Mouse (Mus musculus) brain, embryonic 18.5 days (tissue): ENCODE measurements around the gene Chchd6.

Experiments
- DNase-seq: peaks from one replicate; pipeline ENCODE4 v3.0.0-alpha.2; 2012; ENCODE audit warnings: low read depth, low spot score

The Chchd6 gene

DNA sequence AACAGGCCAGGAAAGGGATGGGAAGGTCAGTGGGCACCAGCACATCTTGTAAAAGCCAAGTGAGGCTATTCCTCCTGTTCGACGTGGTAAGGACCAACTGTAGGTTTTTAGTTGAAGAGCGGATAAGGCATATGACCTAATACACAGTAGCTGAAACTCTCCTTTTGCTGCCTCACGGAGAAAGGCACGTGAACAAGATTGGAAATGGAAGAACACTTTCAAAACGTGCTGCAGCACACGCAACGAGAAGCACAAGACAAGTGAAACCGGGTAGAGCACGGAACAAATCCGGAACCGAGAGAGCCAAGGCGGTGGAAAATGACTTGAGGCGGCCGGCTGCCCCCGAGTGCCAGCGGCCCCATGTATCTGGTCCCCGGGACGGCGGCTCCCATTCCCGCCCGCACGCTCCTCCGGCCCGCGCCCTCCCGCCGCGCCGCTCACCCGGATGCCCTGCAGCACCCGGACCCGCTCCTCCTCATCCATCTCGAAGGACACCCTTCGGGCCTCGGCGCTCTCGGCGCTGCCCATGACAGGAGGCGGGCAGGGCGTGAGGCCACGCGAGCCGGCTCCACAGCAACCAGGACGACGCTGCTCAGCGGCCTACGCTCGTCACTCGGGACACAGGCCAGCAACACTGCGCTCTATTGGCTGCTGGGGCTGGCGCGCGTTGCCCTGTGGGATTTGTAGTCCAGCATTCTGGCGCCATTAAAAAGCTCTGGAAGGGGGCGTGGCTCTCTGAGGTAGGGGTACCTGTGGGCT lies at the start of gene Chchd6:
Gene Chchd6 (minus strand): TSS at position 635 of the 759 bp plus-strand sequence.
- peak; percentile 87 for DNase-seq

DNA sequence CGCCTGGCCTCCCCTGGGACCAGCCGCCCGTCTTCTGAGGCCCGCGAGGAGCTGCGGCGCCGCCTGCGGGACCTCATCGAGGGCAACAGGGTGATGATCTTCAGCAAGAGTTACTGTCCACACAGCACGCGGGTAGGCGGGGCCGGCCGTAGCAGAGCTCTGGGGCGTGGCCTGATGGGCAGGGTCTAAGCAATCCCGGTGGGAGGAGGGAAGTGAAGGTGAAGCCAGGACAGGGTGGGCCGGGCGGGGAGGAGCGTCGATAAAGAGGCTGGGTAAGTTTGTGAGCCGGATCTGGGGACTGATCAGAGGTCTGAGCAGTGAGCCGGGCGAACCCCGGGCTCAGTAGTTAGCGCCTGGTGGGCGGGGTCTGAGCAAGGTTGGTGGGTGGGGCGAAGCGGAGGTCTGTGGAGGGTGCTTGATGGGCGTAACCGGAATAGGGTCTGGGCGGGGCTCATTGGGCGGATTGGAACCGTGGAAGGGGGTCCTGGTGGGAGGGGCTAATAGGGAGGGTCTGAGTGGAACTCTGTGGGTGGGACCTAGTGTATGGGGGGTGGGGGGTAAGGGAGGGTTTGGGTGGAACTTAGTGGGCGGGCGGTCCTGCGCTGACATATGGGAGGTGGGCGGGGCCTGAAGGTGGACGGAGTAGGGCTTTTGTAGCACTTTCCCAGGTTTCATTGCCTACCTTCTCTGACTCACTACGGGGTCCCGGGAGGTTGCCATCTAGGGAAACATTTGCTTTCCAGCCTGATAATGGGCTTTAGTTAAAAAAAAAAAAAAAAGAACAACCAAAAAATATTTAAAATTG lies 49.0 kb upstream of the Chchd6 start:
- peak; percentile 67 for DNase-seq

DNA sequence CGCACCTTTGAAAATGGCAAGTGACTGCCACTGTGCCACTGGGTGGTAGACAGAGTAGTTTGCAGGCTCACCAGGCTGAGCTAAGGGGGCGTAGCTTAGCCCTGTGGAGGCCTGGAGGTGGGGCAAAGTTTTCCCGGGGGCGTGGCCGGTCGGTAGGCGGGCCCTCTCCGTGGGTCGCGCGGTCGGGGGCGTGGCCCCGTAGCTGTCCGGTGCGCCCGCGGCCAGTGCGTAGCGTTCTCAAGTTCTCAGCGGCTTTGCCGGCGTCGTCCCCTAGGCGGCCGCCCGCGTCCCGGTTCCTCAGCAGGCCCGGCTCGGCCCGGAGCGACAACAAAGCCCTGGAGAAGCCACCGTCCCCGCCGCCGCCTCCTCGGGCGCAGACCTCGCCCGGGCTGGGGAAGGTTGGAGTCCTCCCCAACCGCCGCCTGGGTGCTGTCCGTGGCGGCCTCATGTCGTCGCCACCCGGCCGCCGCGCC lies 48.4 kb upstream of the Chchd6 start, which contains the start of gene Txnrd3:
Gene Txnrd3 (plus strand): TSS at position 191 of the 473 bp plus-strand sequence.
- DNase-seq, result peak; percentile 59

DNA sequence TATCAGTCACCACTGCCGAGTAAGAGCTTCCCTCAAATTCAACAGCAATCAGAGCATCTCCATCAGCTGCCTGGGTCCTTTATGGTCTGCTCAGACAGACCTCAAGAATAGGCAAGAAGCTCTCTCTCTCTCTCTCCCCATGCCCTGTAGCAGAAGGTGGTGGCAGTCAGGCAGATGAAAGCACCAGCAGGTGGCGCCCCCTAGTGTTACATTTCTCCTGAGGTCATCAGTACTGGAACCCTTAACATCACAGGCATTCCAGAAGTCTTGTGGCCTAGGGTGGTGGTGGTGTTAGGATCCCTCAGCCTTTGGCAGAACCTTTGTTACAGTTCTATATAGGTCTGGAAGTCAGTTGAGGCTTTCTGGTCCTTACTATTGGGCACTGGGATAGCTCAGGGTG lies 43.6 kb upstream of the Chchd6 start:
- no peak for DNase-seq

DNA sequence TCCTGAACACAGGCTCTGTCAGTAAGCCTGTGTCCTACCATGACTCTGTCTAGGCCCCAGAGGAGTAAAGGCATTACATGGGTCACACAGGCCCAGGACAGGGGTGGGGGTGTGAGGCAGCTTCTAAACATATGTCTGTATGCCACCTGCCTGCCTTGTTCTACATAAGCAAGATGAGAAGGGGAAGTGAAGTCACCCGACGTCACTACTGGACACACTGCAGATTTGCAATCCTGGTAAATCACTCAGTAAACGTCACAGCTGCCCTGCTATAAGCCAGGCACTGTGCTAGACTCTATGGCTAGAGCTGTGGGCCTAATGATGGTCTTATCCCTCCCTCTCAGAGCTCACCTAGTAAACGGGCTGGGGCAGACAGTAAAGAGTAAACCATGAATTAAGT lies 42.5 kb upstream of the Chchd6 start:
- no peak for DNase-seq

DNA sequence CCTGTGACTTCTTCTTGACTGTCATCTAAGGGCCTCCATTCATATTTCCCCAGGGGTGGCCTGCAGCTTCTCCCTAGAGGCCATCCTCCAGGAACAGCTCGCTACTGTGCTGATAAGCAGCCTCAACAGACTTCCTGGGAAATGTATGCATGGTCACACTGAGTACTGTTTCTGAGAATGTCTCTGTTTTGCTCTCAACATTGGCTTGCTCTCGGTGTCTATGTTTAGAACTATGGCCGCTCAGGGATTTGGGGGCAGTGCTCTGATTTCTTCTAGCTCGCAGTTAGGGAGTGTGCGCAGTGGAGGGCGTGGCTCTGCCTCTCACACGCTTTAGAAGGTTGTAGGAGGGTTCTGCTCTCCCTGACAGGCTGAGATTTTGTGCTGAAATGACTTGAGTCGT lies 38.9 kb upstream of the Chchd6 start:
- DNase-seq, result no peak

DNA sequence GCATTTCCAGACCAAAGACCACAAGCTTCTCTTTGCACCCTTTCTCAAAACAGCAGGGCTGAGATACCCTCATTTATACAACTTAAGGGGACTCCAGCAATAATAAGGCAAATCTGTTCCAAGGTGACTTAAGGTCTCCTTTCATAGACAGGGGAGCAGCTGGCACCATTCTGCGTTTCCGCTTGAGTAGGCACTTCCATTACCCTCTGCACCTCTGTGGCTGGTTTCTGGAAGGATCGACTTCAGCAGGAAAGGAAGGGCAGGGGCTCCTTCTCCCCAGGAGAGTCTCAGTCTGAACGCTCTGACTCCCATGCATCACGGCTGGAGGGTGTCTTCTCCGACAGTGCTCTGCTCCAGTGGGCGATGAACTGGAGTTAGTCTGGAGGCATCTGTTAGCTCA lies 37.7 kb upstream of the Chchd6 start:
- no peak for DNase-seq

DNA sequence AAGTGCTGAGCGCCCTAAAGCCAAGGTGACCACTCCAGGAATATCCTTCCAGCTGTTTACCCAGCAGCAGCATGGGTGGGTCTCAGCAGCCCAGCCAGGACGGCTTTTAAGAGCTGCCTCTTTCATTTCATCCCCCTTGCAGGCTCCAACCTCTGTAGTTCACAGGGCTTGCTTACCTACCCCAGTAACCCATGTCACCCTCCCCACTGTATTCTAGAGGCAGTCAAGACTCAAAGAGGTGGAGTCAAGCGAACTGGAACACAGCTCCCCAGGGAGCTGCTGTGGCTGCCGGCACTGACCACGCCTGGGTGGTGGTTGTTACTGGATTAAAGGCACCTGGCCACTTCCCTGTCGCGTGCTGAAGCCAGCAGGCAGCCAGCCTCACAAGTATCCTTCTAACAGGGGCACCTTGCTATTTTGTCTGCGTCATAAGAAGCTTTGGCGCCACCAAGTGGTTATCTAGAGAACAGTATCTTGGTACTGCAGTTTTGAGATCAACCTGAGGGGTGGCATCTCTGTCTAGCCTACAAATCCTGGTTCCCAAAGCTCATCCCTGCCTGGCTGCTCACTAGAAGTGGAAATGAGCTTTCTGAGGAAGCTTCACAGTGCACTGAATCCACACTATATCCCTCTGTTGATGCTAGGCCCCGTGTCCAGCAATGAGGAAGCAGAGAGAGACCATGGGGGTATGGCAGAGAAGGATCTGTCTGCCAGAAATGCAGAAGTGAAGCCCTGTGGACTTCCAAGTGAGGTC lies 36.5 kb upstream of the Chchd6 start:
- peak; percentile 74 for DNase-seq

DNA sequence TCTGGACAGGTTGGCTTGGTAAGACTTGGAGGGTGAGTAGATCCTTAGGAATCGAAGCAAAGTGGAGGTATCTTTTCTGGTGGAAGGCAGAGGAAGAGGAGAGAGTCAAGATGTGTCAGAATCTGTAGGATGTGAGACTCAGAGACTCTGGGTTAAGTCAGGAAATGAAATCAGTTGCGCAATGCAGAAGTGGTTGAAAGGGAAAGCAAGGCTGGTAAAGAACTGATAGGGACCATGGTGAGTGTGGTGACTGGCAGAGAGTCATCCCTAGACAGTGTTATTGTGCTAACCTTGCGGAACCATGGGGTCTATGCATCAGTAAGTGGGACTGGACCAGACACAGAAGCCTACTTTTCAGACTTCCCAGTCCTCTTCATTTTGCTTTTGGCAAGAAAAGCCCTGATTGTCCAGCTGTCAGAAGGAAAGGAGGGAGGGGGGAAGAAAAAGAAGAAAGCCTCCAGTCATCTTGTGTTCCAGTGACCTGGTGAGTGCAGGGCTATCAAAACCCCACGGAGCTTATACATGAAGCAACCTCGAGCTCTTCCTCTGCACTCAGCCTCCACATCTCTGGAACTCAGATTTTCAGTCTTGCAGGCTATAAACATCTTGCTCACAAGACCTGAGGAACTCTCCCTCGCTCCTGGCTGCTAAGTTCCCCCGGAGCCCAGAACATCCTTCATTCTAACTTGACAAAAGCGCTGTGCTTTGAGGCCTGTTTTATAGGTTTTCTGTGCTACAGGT lies 32.8 kb upstream of the Chchd6 start:
- no peak for DNase-seq

DNA sequence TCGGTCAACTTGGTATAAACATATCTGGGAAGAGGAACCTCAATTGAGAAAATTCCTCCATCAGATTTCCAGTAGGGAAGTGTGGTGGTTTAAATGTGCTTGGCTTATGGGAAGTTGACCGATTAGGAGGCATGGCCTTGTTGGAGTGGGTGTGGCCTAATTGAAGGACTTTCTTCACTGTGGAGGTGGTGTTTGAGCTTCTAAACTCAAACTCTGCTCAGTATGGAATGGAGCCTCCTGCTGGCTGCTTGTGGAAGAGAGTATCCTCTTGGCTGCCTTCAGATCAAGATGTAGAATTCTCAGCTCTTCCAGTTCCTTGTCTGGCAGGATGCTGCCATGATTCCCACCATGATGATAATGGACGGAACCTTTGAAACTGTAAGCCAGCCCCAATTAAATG lies 27.2 kb upstream of the Chchd6 start:
- DNase-seq, result no peak

DNA sequence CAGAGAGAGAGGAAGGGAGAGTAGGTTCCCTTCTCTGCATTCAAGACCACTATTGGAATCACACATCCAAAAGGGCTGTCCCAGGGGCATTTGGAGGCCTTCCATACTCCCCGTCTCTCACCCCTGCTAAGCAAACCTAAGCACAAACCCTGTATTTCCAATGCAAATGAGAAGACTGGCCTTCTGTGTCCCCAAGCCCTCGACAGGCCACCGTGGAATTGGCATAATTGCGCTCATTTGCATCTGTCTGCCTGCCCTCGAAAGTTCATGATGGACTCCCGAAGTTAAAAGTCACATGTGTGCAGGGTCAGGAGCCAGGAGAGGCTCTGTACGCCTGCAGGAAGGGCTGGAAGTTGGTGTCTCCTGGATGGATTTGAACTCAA lies 19.9 kb upstream of the Chchd6 start:
- no peak for DNase-seq

DNA sequence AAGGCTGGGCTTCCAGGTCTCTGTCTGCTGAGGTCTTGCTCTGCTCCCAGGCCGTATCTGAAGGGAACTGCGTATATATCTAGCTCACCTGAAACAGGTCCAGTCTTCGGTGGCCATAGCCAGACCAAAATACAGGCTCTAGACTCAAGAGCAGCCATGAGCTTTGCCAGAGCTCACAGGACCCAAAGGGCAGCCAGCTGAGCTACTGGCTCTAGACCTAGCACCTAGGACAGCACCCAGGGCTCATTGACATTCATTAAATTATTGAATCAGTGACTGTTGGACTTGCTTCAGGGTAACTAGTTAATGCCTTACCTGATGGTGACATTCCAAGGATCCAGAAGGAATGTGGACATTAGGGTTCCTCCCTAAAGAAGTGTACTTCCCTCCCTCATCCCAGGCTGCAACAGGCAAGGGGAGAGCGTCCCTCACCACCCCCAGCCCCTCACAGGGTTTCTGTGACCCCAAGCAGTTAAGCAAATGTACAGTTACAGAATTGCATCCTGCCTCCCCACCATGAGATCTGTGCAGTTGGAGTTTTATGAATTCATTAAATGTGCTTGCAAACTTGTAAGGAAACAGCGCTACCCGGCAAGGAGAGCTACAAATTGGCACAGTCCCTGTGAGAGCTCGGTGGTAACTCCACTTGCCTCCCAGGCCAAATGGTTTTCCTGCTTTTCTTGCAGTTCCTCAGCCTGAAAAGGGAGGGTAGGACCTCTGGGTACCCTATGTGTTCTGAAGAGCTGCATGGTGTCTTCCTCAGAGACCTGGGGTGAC lies 19.3 kb upstream of the Chchd6 start:
- DNase-seq, result no peak

DNA sequence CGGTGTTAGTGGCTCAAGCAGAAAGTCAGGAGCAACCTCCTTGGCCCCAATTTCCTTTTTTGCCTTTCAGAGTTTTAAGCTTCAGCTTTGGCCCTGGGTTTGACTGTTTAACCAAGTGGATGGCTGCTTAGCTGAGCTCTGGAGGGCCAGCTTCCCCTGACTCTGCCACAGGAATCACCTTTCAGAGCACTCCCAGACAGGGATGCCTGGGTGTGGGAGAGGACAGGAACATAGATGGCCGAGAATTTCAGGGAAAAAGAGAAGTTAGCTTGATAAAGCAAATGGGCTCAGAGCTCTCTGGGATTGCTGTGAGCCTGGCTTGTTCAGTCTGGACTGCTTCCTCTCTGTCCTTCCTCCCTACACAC lies 18.6 kb upstream of the Chchd6 start:
- no peak for DNase-seq

DNA sequence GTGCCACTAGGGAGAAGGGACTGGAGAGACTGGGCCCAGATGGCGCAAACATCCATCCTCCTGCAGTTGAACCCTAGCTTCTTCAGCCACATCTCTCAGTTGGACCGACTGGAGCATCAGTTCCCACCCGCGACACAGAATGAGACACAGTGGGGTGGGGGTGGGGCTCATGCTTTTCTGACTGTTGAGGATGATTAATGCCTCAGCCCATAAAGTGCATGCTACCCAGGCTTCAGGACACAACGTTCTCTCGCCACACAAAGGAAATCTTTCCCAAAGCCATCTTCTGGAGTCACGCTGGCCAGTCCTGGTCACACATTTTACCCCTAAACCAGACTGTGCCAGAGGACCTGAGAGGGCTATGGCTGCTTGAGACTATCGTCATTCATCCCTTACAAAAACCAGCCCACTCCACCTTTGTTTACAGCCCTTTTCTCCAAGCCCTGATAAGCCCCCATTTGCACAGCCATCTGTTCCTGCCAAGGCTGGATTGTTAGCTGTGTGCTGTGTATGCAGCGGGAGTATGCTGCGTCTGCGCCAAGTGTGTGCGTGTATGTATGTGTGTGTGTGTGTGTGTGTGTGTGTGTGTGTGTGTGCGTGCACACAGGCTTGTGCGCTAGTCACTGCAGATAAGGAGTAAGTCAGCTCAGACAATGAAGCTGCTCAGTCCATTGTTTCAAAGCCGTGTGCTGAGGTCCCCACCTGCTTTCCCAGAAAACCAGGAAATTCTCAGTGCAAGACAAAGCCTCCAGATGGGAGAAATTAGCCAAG lies 18.1 kb upstream of the Chchd6 start:
- DNase-seq, result peak; percentile 75

DNA sequence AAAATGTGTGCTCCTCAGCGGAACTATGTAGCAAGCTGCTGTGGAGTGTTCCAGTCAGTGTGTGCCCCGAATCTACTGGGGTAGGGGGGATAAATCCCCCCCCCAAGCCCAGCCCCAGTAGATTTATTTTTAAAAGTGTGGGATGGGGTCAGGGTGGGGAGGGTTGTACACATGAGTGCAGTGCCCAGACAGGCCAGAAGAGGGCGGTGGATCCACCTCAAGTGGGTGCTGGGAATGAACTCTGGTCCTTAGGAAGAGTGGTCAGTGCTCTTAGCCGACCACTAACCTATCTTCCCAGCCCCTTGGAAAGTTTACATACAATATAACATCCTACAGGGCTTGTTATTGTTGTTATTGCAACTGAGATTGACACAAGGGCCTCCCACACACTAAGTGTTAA lies 12.5 kb upstream of the Chchd6 start:
- no peak for DNase-seq

DNA sequence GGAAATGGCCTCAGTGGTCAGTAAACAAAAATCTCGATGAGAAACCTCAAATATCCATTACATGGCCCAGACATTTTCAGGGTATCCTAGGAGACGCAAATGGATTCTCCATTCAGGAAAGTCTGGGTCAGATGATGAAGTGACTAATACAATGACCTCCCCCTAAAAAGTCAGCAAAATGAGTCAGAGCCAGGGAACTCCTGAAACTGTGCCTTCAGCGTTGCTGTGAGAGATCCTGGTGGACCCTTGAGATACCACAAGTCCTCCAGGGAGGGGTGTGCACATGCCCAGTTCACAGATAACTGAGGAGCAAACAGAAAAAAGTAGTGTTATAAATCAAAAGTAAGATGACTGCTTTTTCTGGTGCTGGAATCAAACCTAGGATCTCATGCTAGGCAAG lies 10.6 kb upstream of the Chchd6 start:
- DNase-seq, result no peak

DNA sequence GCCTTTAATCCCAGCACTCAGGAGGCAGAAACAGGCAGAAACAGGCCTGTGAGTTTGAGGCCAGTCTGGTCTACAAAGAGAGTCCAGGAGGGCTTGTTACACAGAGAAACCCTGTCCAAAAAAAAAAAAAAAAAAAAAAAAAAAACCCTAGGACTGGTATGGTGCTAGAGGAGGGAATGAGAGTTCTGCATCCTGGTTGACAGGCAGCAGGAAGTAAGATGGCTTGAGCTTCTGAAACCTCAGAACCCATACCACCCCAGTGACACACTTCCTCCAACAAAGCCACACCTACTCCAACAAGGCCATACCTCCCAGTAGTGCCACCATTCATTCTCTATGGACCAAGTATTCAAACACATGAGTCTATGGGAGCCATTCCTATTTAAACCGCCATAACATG lies 1.1 kb upstream of the Chchd6 start:
- DNase-seq, result no peak

DNA sequence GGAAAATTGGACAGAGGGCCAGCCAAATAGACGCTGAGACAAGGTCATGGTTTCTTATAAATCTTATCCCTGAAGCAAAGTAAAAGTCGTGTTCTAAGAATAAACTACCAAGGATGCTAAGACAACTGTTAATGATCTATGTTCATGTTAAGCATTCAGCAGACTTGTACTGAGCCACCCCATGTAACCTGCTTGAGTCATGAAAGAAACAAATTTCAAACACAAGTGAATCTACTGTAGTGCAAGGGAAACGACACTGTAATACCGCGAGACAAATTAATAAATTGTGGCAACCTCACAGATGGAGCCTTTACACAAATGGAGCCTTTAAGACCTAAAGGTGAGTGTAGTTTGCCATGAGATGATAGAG lies 310 bp upstream of the Chchd6 start:
- no peak for DNase-seq

DNA sequence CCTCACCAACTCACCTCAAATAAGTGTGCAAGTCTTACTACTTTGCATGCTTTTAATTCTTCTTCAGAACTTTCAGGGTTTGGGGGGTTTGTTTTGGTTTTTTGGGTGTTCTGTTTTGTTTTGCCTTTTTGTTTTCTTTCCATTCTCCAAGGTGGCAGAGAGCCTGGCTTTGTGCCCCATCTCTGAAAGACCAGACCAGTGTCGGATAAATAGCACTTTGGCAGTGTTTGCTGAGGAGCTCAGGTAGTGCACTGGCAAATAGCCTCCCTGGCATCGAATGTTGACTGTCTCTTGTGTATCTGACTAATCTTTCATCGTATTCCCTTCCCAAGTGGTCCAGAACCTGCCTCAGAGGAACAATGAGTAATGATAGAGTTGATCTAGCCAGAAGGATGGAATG lies 3.4 kb downstream of the Chchd6 start:
- DNase-seq, result no peak

DNA sequence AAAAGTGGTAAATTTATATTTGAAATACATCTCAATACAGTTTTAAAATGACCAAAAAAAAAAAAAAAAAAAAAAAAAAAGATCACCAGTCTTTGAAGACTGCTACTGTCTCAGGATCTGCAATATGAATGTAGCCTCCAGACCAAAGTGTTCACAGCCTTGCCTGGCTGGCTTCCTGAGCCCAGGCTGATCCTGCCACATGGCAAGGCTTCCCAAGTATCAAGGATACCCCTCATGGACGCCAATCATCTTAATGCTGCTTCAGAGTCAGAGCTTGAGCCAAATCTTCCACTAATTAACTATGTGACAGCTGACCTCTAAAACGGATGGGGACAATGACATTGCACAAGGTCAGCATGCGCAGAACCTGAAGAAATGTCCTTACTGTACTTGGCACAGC lies 3.9 kb downstream of the Chchd6 start:
- no peak for DNase-seq
